Mouse (Mus musculus) heart, embryonic 16.5 days (tissue): ENCODE results near the gene Tulp4. TPM values are rescaled to one million over a fixed set of nuclear protein-coding genes. Genes with fewer than 3 reads are reported as not detected.
"Not testable (repeated sequence)": the region's sequence is repeated elsewhere in the genome, so short reads cannot be mapped to it uniquely, and the experiment has no call there.

Source experiments
- ATAC-seq: fragments of 200-750 bp; cut with Nextera tagmentation; replicated peaks from 2 replicates; pipeline ENCODE4 v1.8.0; 2017; ENCODE audit warnings: moderate number of reproducible peaks; ENCODE audit not compliant: insufficient read depth, low FRiP score; ENCODE audit errors: extremely low read depth
- H3K27ac ChIP-seq: fragments of 300-500 bp; sonication (generic); 2 replicates; pipeline ENCODE4 v1.5.1; 2014; ENCODE audit warnings: mild to moderate bottlenecking, low read length, control low read depth, moderate library complexity
- H3K27me3 ChIP-seq: fragments of 300-500 bp; sonication (generic); 2 replicates; pipeline ENCODE4 v1.6.1; 2014; ENCODE audit warnings: low read length, mixed read lengths; ENCODE audit not compliant: control insufficient read depth, insufficient read depth
- H3K36me3 ChIP-seq: fragments of 300-500 bp; sonication (generic); 2 replicates; pipeline ENCODE4 v1.6.1; 2014; ENCODE audit not compliant: control insufficient read depth, insufficient read depth
- H3K4me1 ChIP-seq: fragments of 300-500 bp; sonication (generic); 2 replicates; pipeline ENCODE4 v1.6.1; 2014; ENCODE audit warnings: low read length, mixed read lengths; ENCODE audit not compliant: control insufficient read depth, insufficient read depth
- H3K4me2 ChIP-seq: fragments of 300-500 bp; sonication (generic); 2 replicates; pipeline ENCODE4 v1.6.1; 2014; ENCODE audit warnings: low read depth, mild to moderate bottlenecking, control low read depth, low read length
- H3K4me3 ChIP-seq: fragments of 300-500 bp; sonication (generic); 2 replicates; pipeline ENCODE4 v1.5.1; 2014; ENCODE audit warnings: mild to moderate bottlenecking, control low read depth, low read length
- H3K9ac ChIP-seq: fragments of 300-500 bp; sonication (generic); 2 replicates; pipeline ENCODE4 v1.6.1; 2014; ENCODE audit warnings: low read length, control low read depth
- H3K9me3 ChIP-seq: fragments of 300-500 bp; sonication (generic); replicated peaks from 2 replicates; pipeline ENCODE4 v1.6.1; 2016; ENCODE audit warnings: low read length; ENCODE audit not compliant: control insufficient read depth
- WGBS: fragments of 180-500 bp; shearing (Covaris S2); extraction: QIAGEN DNeasy Blood & Tissue Kit; methylation state at CpG from one replicate; pipeline ENCODE4 v1.1.7; 2014; 5-methylcytosine and 5-hydroxymethylcytosine counted together
- polyA plus RNA-seq: library from polyadenylated mRNA; unstranded; fragments of >200 nt; fragmentation: Nextera tagmentation; extraction: Ambion mirVana; gene quantifications from 2 replicates; pipeline ENCODE4 v1.2.1, GENCODE M21; 2015

Gene Tulp4
- polyA plus RNA-seq, 1 experiment from 2014 or later = 70.2 TPM

GRCm38 (mm10) chr17:6257070-6257456 is 150.8 kb downstream of the Tulp4 start:
- not testable (repeated sequence) for H3K36me3 ChIP-seq, H3K27me3 ChIP-seq, H3K4me2 ChIP-seq, H3K9ac ChIP-seq, ATAC-seq, H3K27ac ChIP-seq, H3K9me3 ChIP-seq, H3K4me1 ChIP-seq, H3K4me3 ChIP-seq
- WGBS = under 1% methylated on average over 17 of the region's 20 CpGs

- Histone ChIP-seq H3K9ac (peak overlapping the region; percentile 74), H3K4me2 (peak overlapping the region; percentile 64), H3K4me3 (peak overlapping the region; percentile 59)
- not testable (repeated sequence) for H3K27me3 ChIP-seq, H3K4me1 ChIP-seq, H3K9me3 ChIP-seq, H3K36me3 ChIP-seq, H3K27ac ChIP-seq
- WGBS = under 1% methylated on average over 34 of the region's 84 CpGs
- ATAC-seq = peak; percentile 90
Measured at GRCm38 (mm10) chr17:6269876-6270831, 163.9 kb downstream of the Tulp4 start.

DNA sequence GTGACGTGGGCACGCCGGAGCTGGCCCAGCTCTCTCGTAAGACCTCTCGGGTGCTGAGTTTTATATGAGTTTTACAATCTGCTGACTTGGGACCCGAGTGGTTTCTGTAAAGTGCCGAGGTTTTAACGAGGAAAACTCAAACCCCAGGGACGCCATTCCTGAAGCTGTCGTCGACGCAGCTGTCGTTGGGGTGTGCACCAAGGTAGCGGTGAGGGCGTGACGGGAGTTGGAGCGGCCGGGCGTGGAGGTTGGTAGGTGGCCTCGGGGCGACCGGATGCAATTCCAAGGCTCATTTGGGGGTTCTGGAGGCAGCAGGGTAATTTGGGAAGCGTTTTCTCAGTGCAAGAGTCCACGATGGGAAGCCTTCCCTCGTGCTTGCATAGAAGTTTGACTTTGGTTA is 164.6 kb downstream of the Tulp4 start:
- H3K27me3 ChIP-seq, H3K36me3 ChIP-seq, H3K4me1 ChIP-seq, H3K9me3 ChIP-seq, H3K27ac ChIP-seq: not testable (repeated sequence)
- H3K9ac ChIP-seq = peak overlapping the region; percentile 74
- peak overlapping the region; percentile 64 for H3K4me2 ChIP-seq
- 0 out of 2 replicates have a peak, but pooled peaks have one; percentile 5 for ATAC-seq
- H3K4me3 ChIP-seq = peak overlapping the region; percentile 59
- WGBS = under 1% methylated on average over 23 of the region's 25 CpGs

DNA sequence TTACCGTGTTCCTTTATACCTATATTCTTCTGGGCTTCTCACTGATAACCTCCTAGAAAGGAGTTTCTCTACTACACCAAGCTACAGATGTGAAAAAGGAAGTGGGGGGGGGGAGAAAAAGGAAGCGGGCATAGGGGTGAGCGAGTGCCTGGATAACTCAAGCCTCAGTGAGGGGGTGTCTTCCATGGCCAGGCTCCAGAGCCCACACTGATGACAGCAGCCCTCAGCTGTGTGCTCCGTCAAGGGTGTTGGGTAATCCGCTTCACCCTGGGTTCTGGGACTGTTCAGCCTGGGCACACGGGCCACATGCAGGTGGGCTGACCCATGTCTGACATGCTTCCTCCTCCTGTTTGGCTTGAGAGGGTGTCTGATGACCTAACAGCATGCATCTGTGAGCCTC is 165.7 kb downstream of the Tulp4 start:
- not testable (repeated sequence) for ATAC-seq, H3K4me1 ChIP-seq, H3K27ac ChIP-seq, H3K9ac ChIP-seq, H3K4me2 ChIP-seq, H3K36me3 ChIP-seq, H3K4me3 ChIP-seq, H3K9me3 ChIP-seq, H3K27me3 ChIP-seq
- WGBS = 78% methylated on average over 6 of the region's 6 CpGs

GRCm38 (mm10) chr17:6274693-6275092 is 168.5 kb downstream of the Tulp4 start:
- not testable (repeated sequence) for H3K9me3 ChIP-seq, H3K9ac ChIP-seq, H3K27ac ChIP-seq, ATAC-seq, H3K4me3 ChIP-seq, H3K4me2 ChIP-seq, H3K27me3 ChIP-seq, H3K4me1 ChIP-seq, H3K36me3 ChIP-seq
- 84% methylated on average over 4 of the region's 6 CpGs for WGBS

- not testable (repeated sequence) for ATAC-seq, H3K9ac ChIP-seq, H3K9me3 ChIP-seq, H3K4me3 ChIP-seq, H3K27me3 ChIP-seq, H3K27ac ChIP-seq, H3K4me2 ChIP-seq, H3K36me3 ChIP-seq, H3K4me1 ChIP-seq
- 61% methylated on average over 8 of the region's 8 CpGs for WGBS
Measured at GRCm38 (mm10) chr17:6279205-6279604, 173.0 kb downstream of the Tulp4 start.

DNA sequence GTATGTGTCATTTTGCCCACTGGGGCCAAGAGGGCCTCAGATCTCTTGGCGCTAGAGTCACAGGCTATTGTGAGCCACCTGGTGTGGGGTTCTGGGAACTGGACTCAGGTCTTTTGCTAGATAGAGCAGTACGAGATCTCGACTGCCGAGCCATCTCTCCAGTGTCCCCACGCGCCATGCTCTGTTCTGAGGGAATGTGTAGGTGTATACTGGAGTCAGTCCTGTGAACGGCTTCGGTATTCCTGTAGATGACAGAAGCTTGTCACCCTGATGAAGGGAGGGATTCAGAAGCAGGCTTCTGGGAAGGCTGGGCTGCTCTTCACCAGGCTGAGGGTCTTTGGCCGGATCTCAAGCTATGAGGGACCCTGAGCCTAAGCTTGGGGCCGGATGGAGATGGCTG is 173.5 kb downstream of the Tulp4 start:
- not testable (repeated sequence) for H3K27ac ChIP-seq, H3K27me3 ChIP-seq, H3K4me1 ChIP-seq, H3K9me3 ChIP-seq, H3K4me2 ChIP-seq, H3K4me3 ChIP-seq, ATAC-seq, H3K36me3 ChIP-seq, H3K9ac ChIP-seq
- 85% methylated on average over 9 of the region's 10 CpGs for WGBS

DNA sequence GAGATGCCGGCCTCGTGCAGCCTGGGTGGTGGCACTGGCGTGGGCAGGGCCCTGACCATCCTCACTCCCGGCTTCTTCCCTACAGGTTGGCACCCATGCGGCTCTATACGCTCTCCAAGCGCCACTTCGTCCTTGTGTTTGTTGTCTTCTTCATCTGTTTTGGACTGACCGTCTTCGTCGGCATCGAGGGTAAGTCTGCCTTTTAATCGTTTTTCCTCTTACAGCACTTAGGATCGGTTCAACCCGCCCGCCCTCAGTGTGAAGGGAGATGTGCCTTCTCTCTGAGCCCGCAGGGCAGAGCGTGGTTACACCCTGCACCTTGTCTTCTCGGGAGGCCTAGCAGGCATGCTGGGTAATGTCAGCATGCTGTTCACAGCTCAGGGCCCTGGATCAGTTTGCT is 174.3 kb downstream of the Tulp4 start:
- not testable (repeated sequence) for H3K27me3 ChIP-seq, H3K36me3 ChIP-seq, H3K4me2 ChIP-seq, ATAC-seq, H3K4me3 ChIP-seq, H3K4me1 ChIP-seq, H3K9me3 ChIP-seq, H3K27ac ChIP-seq, H3K9ac ChIP-seq
- 93% methylated on average over 15 of the region's 19 CpGs for WGBS

- H3K9ac ChIP-seq = not testable (repeated sequence)
Measured at GRCm38 (mm10) chr17:6283137-6283536, 176.9 kb downstream of the Tulp4 start.

More at GRCm38 (mm10) chr17:6283137-6283536, 176.9 kb downstream of the Tulp4 start:
- H3K4me1 ChIP-seq, H3K36me3 ChIP-seq, ATAC-seq, H3K27ac ChIP-seq, H3K9me3 ChIP-seq, H3K27me3 ChIP-seq, H3K4me3 ChIP-seq, H3K4me2 ChIP-seq: not testable (repeated sequence)
- WGBS = 93% methylated on average over 7 of the region's 10 CpGs
